Mouse (Mus musculus) R1 (cell line): ENCODE measurements around the gene Gm813.
"Not testable (repeated sequence)": the region's sequence is repeated elsewhere in the genome, so short reads cannot be mapped to it uniquely, and the experiment has no call there.

Experiments used
- DNase-seq: peaks from one replicate; pipeline ENCODE4 v3.0.0-alpha.2; 2018; ENCODE audit warnings: low read depth, low spot score

The Gm813 gene

DNA sequence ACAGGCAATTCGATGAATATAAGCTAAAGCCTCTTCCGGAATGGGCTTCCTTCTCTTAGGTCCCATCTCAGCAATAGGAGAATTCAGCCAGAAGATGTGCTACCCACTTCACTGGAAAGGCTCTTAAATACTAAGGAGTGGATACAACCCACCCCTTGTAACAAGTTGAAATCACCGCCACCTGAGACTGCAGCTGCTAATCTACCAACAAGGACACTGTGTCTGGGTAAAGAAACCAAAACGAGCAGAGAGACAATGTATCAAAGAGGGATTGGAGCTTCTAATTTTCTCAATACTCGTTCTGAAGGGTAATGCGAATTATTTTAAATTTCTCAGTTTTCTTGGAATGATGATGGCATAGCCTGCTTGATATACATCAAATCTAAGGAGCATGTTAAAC lies at the start of gene Gm813:
Gm813 (minus strand) TSS at position 101 of the 400 bp plus-strand sequence.
- no peak for DNase-seq

DNA sequence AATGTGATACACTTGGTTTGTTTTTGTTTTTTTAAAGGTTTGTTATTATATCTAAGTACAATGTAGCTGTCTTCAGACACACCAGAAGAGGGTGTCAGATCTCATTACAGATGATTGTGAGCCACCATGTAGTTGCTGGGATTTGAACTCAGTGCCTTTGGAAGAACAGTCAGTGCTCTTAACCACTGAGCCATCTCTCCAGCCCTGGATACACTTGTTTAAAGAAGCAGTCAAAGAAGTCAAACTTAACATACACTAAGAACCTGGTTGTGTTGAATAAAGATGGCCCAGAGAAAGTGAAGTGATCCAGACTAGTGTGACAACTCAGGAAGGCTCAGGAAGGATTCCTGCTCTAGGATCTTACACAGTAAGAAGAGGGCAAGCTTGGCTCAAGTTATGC lies 48.4 kb upstream of the Gm813 start:
- DNase-seq = not testable (repeated sequence)

DNA sequence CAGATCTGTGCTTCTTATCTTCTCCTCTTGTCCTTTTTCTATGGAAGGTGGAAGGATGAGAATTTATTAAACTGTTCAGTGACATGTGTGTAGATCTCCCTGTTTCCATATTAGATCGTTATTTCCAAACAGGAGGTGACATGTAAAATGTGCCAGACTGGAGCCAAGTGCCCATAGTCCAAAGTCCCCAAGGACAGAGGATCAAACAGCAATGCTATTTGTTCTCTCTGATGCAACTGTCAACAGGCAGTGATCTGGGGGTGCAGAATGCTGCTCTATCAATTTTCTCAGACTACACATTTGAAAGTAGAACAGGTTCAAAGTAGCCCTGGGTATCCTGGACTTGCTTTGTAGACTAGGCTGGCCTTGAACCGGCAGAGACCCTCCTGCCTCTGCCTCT lies 47.0 kb upstream of the Gm813 start:
- DNase-seq = no peak

DNA sequence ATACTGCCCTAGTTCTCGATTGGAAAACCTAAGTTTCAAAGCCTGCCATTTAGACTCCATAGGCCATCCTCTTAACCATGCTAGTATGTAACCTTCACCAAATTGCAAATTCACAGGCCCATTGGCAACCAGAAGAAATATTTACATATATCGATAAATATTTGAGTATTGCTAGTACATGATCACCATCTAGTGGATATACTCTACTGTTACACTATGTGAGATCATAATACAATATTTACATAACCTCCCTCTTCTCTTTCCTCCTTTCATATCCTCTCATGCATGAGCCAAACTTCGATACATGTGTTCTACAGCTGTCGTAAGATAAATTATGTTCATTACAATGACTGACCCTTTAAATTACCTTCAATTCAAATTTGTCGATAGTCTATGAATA lies 46.2 kb upstream of the Gm813 start:
- DNase-seq = no peak

DNA sequence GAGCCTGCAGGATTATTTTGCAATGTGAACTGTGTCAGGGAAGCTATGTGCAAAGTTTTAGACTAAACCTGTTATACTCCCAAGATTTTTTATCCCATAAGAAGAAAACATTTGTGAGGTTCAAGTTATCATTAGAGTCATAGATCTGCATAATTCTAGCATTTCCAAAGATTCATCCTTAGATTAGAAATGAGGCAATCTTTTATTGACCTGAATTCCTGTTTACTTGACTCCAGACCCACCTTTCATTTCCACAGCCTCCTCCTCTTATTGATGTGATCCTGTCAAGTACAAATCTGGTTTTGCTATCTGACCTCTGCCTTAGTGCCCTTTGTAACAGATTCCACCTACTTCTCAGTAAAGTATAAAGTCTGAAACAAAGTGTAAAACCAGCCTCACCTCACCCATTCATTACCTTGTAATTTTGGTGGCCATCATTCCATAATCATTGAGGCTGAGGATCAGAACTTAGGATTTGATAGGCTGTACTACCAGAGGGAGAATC lies 45.6 kb upstream of the Gm813 start:
- DNase-seq = no peak

GRCm38 (mm10) chr16:58661826-58662225 lies 45.0 kb upstream of the Gm813 start:
- DNase-seq = no peak

- no peak for DNase-seq
Observed at GRCm38 (mm10) chr16:58658668-58659067, 41.9 kb upstream of the Gm813 start.

- no peak for DNase-seq
Observed at GRCm38 (mm10) chr16:58656526-58656925, 39.7 kb upstream of the Gm813 start.

GRCm38 (mm10) chr16:58655751-58656150 lies 39.0 kb upstream of the Gm813 start:
- DNase-seq = no peak

DNA sequence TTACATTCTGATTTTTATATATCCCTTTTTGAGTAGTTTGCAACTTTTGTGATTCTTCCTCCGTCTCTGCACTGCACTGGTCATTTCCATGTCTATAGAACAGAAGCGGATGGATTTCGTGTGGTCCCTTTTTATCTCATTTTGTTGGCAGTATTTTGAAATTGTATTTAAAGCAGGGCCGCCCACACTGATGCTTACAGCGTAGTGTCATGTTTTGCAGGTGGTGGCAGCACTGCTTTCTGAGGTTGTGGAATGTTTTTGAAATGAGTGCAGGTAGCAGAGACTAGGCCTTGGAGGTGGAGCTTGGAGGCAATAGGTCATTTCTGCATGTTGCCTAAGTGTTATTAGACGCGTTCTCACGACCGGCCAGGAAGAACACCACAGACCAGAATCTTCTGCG lies 33.2 kb upstream of the Gm813 start:
- DNase-seq = no peak

GRCm38 (mm10) chr16:58638689-58639175 lies 22.0 kb upstream of the Gm813 start, which contains the start of gene E330017A01Rik:
TSS of gene E330017A01Rik (minus strand) at chr16:58638739.
- DNase-seq = no peak

DNA sequence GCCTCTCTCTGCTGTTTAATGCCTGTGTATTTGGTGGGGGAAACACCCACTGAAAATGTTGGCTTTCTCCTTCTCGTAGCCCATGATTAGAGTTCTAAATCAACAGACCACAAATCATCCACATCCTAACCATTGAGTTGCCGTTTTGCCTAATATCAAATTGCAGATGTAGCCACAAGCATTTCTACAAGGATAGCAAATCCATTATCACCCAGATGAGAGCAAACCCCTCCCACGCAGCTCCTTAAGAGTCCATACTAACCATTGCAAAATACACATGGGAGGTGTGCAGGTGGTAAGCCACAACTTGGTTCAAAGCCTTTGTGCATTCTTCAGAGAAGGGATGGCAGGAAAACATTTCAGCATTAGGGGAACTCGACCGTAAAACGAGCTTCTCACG lies 21.2 kb upstream of the Gm813 start:
- DNase-seq = no peak

DNA sequence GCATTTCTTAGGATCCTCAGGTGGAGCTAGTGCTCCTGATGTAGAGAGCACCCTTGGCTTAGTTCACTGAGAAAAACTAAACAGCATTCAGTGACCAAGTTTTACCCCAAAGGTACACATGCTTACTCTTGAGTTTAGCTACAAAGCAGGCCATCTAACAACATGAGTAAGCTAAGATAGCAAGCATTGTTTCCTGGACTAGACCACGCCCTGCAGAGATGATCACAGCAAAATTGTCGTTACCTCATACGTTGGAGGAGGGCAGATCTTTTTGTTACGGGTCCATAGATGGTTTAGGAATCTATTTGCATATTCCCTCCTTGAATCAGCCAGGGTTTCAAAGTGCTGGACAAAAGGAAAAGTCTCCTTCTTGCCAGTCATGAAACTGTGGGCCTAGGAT lies 20.7 kb upstream of the Gm813 start:
- DNase-seq = no peak

- peak; percentile 54 for DNase-seq
Observed at GRCm38 (mm10) chr16:58635866-58636265, 19.1 kb upstream of the Gm813 start.

- DNase-seq = no peak
Observed at GRCm38 (mm10) chr16:58629736-58630135, 13.0 kb upstream of the Gm813 start.

DNA sequence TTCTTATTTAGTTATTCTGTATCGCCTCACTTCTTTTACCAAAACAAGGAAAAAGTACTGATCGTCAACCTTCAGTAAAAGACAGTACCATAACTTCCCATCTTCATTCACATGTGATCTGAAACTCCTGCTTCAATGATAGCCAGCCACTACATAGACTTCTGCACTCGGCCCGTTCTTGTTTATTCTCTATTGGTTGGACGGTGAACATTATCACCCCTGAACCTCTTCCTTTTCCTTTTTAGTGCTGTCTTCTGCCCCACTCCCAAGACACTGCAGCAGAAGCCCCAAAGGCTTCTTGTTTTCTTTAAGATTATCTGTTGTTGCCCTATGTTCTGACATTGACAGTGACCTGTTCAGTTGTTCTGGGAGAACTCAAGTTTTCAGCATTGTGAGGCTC lies 12.2 kb upstream of the Gm813 start:
- no peak for DNase-seq

GRCm38 (mm10) chr16:58628336-58628680 lies 11.5 kb upstream of the Gm813 start:
- DNase-seq = no peak

DNA sequence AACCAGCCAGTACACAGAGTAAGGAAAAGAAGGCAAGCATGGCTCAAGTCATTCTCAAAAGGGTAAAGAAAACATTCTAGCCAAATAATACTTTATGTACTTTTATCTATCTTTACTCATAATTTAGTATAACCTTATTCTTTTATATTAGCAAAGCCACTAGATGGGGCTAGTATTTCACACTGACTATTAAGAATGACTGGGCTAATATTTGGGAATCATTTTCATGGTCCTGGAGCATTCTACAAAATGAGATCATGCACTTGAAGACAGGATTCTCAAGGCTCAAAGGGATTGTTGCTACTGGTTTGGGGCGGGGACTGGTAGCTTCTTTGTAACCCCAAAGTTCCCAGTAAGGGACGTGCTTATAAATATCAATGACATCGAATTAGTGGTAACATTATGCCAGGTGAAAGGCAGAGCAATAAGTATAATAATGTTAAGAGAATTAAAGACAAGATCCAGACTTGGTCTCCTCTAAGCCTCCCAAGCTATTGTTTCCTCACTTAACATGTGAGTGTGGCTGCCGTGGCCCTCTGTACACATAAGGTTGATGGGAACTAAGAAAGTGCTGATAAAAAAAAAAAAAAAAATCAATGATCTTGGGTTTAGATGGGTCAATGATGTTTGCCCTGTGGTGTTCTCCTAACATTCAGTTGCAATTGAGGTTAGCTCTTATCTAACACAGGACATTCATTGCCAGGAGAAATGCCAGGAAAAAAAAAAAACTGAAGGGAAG lies 11.0 kb upstream of the Gm813 start:
- no peak for DNase-seq

- DNase-seq = no peak
Observed at GRCm38 (mm10) chr16:58623944-58624343, 7.2 kb upstream of the Gm813 start.

GRCm38 (mm10) chr16:58623114-58623513 lies 6.3 kb upstream of the Gm813 start:
- DNase-seq = no peak

DNA sequence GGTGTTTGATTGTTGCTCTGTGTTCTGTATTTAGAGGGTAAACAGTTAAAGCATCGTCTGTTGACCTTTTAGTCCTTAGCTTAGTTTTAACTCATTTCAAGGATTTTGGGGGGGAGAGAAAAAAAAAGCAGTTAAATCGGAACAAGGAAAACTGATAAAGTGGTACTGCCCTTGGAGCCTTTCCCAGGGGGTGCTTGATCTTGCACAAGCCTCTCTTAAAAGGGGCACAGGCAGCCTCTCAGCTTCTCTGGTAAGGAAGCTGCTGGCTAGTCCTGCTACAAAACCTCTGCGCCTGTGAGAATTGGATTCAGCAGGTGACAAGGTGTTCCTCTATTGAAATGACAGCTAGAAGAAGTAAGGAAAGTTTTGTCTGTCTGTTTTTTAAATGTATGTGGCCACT lies 5.6 kb upstream of the Gm813 start:
- DNase-seq = no peak

- DNase-seq = no peak
Observed at GRCm38 (mm10) chr16:58617346-58617745, 568 bp upstream of the Gm813 start.

- DNase-seq = no peak
Observed at GRCm38 (mm10) chr16:58612969-58613368, 3.8 kb downstream of the Gm813 start.

- DNase-seq = no peak
Observed at GRCm38 (mm10) chr16:58607101-58607500, 9.7 kb downstream of the Gm813 start.
